Mouse (Mus musculus): ENCODE measurements around the gene Pla2g4d.

Gene Pla2g4d

DNA sequence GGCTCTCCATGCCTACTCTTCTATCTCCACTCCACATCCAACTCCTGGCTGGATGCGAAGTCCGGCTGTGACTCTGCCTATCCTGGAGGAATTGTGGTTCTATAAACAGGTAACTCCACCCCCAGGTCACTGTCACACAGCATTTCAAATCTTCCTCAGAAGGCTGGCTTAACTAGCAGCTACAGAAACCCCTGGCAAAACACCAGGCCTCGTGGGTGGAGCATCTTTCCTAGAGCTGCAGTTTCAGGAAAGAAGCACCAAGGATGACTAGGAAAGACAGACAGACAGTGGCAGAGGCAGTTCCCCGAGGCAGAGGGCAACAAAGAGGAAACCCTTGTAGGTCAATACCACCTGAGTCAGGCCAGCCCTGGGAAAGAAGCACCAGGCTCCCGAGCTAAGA lies at the start of gene Pla2g4d:
Gene Pla2g4d, minus strand, starts transcription at position 203 of the 400 bp plus-strand sequence.
- DNase-seq (ENCODE audit: low read depth, low spot score), result no peak

DNA sequence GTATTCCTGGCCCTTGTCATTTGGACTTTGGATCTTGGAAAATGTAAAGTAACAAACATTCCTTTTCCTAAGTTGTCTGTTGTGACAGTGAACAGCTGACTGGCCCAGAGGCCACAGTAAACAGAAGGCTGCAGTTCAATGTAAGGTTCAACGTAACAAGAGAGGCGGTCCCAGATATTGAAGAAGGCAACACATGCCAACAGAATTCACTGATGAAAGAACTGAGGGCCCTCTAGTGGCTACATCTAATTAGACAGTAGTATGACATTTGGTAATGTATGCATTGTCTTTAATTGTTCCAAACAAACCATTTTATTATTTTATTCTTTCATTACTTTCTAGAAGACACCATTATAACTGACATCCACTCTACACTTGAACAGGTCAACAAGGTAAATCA lies 48.9 kb upstream of the Pla2g4d start:
- DNase-seq (ENCODE audit: low read depth, low spot score), result no peak

DNA sequence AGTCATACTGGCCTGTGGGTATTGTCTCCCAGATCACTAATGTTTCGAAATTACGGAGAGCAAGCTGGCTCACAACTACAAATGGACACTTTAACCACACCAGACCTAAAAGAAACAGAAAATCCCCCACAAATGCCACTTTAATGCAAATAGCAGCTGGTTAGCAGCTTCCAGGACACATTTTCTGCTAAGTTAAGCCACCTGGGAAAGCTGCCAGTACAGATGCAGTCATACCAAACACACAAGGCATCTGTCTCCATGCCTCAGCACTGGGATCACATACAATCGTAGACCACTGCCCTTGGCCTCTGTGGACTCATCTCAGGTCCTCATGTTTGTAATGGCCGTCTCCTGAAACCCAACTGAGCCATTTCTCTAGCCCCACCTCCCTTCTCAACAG lies 42.6 kb upstream of the Pla2g4d start:
- no peak for DNase-seq (ENCODE audit: low read depth, low spot score)

DNA sequence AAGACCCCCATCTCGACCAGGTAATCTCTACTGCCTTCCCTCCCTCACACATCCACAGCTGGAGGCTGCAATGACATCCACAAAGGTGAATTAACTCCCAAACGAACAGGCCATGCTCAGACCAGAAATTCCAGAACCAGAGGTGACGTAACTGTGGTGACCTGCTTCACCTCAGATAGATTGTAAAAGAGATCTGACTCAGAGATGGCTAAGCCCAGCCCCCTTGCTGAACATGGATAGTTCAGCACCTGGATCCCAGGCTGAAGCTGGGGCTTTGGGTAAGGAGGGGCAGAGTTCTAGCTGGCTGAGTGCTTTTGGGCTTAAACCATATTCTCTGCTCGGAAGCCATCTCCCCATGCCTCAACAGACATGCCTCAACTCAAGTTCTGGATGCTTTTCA lies 26.1 kb upstream of the Pla2g4d start:
- no peak for DNase-seq (ENCODE audit: low read depth, low spot score)

DNA sequence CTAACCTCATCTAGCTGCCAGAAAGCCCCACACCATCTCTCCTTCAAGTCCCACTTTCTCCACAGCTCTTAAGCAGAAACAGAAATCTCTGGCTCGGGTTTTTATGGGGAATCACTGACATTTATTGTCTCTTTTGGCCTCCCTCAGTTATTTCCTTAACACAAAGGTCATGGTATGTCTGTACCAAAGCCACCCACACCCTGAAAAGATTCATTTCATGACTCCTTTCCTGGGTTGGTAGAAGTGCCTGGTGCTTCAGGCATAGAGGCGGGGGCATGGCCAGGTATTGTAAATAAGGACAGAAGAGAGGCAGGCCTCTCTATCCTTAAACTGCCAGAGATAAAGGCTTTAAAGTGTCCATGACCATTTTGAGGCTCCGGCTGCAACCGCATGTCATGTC lies 25.5 kb upstream of the Pla2g4d start:
- DNase-seq (ENCODE audit: low read depth, low spot score), result no peak

DNA sequence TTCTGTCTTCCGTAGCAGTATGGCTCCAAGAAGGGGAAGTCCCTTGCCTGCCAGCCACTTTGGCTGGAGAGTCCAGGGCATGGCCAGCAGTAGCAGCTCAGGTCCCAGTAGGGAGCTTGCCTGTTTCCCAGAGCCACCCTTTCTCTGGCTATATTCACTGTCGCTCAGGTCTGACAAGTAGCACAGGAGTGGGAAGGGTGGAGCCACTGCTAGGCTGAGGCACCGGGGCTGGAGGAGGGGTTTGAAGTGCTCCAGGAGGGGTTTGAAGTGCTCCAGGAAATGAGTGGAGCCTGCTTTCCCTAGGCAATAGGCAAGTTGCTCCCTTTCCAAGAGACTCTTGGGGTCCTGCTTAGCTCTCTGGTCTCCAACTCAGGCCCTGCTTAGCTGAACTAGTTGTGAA lies 25.0 kb upstream of the Pla2g4d start, which contains the start of gene Pla2g4f:
Gene Pla2g4f, minus strand, starts transcription at position 190 of the 400 bp plus-strand sequence.
- peak; percentile 40 for DNase-seq (ENCODE audit: low read depth, low spot score)

DNA sequence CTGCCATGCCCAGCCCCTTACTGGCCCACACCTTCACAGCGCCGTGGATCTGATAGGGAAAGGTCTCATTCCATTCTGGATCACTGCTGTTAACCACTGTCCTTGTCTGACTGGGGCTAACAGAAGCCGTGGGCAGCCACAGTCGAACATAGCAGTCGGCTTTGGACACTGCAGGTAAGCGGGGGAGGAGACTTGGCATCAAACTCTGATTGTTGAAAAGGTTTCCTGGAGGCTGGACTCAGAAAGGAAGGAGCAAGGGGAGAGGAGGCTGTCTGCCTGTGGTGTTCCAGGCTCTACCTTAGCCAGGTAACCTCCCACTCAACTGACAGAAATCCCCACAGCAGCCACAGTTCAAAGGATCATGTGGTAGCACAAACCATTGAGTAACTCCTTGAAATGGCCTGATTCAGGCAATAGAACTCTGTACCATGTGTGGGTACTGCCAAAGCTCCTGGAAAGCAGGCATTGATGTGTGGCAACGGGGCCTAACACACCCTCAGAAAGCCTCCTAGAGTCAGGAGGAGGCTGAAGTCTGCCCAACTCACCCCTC lies 23.4 kb upstream of the Pla2g4d start:
- no peak for DNase-seq (ENCODE audit: low read depth, low spot score)

DNA sequence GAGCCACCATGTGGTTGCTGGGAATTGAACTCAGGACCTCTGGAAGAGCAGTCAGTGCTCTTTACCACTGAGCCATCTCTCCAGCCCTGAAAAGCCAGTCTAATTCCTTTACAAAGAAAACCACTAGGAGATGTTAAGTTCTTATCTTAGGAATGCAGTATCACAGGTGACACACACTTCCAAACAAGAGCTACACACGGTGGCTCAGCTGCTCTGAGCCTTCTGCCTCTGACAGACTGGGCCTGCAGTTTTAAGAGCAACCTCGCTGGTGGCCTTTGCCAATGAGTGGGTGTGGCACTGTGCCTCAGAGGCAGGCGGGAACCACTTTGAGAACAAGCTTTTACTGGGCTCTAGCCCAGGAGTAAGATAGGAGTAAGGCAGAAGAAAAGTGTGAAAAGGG lies 15.1 kb upstream of the Pla2g4d start:
- DNase-seq (ENCODE audit: low read depth, low spot score), result no peak

DNA sequence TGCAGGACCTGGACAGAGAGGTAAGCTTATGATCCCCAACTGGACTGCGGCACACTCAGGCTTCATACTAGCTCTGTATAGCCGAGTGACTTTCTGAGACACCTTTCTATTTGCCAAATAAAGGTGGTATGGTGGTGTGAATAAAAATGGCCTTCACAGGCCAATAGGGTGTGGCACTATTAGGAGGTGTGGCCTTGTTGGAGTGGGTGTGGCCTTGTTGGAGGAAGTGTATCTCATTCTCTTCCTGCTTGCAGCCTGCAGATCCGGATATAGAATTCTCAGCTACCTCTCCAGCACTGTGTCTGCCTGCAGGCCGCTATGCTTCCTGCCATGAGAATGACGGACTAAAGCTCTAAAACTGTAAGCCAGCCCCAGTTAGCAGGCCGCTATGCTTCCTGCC lies 12.1 kb upstream of the Pla2g4d start:
- DNase-seq (ENCODE audit: low read depth, low spot score), result no peak

DNA sequence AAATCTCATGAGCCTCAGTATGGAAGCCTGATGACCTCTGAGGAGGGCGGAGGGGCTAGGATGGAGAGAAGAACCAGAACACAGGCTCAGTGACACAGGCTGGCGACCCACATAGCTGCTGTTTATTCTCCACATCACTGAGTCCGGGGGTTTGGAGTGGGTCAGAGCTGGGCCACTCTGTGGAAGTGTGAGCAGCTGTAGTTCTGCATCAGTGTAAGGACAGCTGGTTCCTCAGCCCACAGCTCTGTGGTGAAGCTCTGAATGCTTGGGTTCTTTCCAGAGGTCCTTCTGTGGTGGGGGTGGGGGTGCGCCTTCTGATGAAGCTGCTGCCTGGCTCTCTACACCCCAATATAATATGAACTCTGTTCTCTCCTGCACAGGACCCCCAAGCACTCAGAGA lies 10.9 kb upstream of the Pla2g4d start:
- DNase-seq (ENCODE audit: low read depth, low spot score), result no peak

DNA sequence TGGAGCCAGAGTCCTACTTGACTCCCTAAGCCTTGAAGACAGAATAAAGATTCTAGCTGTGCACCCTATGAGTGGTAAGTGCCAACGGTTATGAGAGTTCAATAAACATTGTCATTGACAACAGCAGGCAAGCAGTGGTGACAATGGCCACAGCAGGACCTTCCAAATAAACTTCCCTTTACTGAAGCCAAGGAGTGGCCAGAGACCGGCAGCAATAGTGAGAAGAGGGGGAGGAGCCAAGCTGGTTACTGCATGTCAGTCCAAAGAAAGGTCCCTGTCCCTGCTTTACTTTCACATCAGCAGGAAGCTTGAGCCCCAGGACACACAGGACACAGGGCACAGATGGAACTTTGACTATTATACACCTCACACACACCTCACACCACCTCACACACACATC lies 7.2 kb upstream of the Pla2g4d start:
- DNase-seq (ENCODE audit: low read depth, low spot score), result no peak

DNA sequence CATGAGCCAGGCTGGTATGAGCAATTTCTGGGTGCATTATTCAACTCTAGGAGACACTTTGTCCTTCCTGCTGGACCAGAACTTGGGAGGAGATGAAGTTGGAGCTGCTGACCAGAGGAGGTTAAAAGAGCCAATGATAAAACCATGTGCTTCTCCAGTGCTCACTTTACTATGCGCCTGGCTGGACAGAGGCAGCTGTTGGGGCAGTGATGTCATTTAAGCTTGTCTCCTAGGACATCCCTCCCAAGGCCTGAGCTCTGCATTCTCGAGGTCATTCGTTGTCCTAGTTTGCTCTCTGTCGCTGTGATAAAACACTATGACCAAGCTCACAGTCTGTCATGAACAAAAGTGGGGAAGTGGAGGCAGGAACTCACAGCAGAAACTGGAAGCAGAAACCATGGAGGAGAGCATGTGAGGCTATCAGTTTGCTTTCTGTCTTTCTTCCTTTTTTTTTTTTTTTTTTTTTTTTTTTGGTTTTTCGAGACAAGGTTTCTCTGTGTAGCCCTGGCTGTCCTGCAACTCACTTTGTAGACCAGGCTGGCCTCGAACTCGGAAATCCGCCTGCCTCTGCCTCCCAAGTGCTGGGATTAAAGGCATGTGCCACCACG lies 2.6 kb upstream of the Pla2g4d start:
- DNase-seq (ENCODE audit: low read depth, low spot score), result no peak

DNA sequence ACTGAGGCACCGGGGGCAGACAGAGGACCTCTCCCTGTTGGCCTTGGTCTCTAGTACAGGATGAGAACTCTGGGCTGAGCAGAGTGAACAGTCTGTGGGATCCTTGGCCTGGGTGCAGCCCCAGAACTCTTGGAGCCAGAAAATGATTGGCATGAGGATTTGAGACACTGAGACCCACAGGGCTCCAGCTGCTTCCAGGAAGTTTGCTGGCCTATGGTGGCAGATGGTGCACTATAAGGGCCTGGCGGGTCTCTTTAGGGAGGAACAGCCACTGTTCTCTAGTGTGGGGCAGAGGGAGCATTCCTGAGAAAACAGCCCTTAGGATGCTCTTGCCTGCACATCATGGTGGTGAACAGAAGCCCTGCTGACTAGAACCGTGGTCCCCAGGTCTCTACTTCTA lies 596 bp downstream of the Pla2g4d start:
- no peak for DNase-seq (ENCODE audit: low read depth, low spot score)

DNA sequence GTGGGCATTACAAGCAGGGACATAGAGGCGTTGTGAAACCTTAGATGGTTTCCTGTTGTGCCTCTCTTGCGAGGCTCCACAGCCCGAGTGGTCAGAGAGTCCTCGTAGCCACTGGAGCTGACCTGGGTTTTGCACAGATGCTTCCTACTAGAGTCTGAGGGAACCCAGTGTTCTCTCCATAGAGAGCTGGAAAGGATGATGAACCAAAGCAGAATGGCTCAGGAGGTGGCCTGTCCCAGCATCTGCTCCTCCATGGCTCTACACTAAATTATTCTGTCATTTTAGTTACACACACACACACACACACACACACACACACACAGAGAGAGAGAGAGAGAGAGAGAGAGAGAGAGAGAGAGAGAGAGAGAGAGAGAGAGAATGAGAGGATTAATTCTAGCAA lies 3.4 kb downstream of the Pla2g4d start:
- no peak for DNase-seq (ENCODE audit: low read depth, low spot score)

DNA sequence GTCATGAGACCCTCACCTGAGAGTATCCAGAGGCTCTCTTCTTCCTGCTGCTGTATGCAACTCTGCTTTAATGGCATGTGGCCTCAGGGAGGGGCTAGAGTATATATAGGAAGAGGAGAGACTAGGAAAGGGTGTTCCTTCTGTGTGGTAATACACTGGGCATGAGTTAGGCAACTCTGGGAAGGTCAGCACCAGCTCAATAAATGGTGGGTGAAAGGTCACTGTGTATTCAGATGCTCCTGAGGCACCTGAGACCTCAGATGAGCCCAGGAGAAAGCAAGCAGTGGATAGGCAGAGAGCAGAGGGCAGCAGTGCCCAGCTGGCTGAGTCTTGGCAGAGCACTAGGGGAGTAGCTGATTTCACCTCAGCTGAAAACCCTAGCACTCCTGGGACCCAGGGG lies 4.3 kb downstream of the Pla2g4d start:
- DNase-seq (ENCODE audit: low read depth, low spot score), result no peak

DNA sequence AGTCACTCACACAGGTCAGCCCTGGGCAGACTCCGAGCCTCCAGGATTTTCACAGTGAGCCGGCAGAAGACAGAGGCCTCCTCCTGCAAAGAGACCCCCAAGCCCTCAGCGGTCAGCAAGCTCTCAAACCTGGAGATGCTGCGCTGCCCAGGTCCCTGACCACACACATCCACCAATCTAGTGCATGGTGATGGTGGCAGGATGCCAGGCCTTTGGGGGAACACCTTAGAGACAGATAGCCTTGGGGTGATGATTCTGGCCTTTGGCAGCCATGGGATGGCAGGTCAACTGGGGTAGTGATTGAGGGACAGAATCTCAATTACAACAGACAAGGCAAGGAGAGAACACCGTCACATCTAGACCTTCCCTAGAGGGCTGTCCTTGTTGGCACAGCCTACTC lies 4.9 kb downstream of the Pla2g4d start:
- no peak for DNase-seq (ENCODE audit: low read depth, low spot score)

DNA sequence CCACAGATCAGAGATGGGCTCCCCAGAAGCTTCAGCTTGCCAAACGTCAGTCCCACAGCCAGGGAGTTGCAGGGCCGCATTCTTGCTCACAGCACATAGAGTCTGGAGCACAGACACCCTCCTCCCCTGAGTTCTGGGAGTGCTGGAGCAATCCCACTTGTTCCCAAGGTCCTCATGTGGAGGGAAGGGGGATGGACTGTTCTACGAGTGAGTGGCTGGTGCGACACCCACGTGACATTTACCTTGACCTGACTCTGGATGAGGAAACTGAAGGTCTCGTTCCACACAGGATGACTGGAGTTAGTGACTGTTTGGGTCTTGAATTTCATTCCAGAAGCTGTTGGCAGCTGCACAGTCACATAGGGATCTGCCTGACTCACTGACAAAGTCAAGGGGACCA lies 5.4 kb downstream of the Pla2g4d start:
- no peak for DNase-seq (ENCODE audit: low read depth, low spot score)

DNA sequence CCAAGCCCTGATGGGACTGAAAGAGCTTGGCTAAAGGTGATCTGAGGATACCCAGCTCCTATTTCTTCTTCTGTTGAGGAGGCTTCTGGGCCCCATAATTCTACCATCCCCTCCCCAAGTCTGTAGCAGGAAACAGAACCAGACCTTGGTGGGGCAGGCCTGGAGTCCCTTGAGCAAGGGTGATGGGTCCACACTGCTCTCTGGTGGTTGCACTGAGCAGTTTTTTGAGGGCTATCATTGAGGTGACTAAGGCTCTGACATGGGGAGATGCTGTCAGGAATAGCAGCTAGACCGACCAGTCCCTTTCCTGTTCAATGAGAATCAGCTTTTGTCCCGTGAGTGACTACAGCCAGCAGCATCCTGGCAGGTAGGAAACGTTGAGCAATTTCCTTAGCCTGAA lies 7.8 kb downstream of the Pla2g4d start:
- DNase-seq (ENCODE audit: low read depth, low spot score), result no peak

DNA sequence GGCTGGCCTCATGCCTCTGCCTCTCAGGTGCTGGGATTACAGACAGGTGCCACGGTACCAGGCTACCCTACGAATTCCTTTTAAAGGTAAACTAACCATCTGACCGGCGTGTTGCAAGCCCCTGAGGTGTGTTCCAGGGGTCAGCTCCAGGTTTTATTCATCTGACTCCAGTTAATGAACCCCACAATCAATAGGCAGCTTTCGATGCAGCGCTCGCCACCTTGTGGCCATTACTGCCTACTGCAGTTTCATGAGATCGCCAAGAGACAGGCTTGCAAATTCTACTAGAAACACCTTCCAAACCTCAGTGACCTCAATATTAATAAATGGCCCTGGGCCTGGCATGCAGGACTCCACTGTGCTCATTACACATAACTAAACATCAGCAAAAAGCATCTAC lies 9.0 kb downstream of the Pla2g4d start:
- peak; percentile 67 for DNase-seq (ENCODE audit: low read depth, low spot score)

DNA sequence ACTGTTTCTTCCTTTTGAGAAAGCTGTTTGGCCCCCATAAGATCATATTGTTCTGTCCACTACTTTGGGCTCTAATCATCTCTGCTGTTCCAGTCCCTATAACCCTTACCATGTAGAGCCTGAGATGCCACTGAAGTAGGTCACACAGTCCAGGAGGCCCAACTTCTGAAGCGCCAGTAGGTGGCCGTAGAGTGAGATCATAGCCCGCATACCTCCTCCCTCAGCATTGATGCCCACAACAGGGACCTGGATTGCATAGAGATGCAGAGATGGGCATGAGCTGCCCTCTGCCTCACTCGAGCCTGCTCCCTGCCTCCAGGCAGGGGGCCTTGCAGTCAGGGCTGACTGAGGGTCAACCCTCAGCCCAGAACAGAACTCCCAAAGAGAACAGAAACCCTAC lies 12.0 kb downstream of the Pla2g4d start:
- no peak for DNase-seq (ENCODE audit: low read depth, low spot score)

DNA sequence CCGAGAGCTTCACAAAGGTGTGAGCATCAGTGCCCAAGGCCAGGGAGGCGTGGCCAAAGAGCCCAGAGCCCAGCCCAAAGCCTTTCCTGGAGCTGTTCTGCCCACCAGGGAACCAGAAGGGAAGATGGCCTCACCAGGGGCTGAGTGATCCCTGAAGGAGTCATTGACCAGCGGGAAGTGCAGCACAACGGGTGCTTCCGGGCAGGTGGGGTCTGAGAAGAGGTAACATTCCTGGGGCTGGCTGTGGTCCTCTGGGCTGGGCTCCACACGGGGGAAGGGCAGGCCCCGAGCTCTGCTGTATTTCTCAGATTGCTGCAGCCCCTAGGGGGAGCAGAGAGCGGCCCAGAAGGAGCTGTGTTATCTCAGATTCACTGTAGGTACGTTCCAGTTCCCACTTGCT lies 20.4 kb downstream of the Pla2g4d start:
- DNase-seq (ENCODE audit: low read depth, low spot score), result peak; percentile 12

DNA sequence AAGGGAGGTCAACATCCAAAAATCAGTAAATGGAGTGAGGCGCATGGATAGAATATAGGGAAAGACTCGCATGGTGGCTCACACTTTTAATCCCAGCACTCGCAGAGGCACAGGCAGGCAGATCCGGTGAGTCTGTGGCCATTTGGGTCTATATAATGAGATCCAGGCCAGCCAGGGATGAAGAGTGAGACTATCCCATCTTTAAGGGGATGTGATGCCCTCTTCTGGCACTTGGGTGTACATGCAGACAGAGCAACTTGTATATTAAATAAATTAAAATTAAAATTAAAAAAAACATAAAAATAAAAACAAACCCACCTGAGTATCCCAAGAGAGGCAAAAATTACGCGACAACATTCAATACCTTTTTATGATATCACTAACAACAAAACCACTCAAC lies 23.5 kb downstream of the Pla2g4d start:
- DNase-seq (ENCODE audit: low read depth, low spot score), result no peak

DNA sequence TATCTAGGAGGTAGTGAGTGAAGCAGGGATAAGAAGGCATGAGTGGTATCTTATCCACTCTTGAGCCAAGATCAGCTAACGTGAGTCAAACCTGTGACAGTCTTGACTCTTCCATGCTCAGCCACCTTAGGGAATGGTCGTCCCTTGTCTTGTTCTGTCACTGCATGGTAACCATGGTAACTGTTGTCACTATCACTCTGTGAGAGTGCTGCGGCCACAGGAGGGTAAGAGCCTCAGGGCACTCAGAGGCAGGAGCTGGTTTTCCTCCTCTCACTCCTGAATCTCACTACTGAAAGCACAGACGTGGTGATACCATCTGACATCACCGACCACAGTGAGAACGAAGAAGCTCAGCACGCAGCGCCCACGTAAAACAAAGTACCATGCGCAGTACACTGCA lies 24.1 kb downstream of the Pla2g4d start:
- DNase-seq (ENCODE audit: low read depth, low spot score), result no peak

DNA sequence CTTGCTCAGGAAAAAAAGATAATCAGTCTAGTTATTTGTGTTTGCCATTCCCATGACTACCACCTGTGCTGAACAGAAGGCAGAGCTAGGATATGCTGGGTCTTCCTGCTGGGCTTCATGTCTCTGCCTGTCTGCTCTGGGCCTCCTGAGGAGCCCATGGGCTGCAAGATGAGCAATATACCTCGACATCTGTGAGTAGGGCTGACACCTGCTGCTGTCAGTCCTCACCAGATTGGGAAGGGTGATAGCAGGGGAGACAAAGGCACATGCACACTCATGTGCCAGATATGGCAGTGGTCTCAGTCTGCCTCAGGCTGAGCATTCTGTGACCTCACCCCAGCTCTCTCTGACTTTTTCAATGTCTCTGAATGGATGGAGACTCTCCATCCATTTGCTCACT lies 26.1 kb downstream of the Pla2g4d start:
- DNase-seq (ENCODE audit: low read depth, low spot score), result no peak

All from CD4-positive, CD25-positive, alpha-beta regulatory T cell, adult 2 months (primary cell).